Mouse (Mus musculus): ENCODE results near the gene Zfp952. TPM values are rescaled to one million over a fixed set of nuclear protein-coding genes. Genes with fewer than 3 reads are reported as not detected.
"Not testable (repeated sequence)": the region's sequence is repeated elsewhere in the genome, so short reads cannot be mapped to it uniquely, and the experiment has no call there.

Gene Zfp952
- polyA plus RNA-seq, 1 experiment from 2014 or later: 22.6 TPM

DNA sequence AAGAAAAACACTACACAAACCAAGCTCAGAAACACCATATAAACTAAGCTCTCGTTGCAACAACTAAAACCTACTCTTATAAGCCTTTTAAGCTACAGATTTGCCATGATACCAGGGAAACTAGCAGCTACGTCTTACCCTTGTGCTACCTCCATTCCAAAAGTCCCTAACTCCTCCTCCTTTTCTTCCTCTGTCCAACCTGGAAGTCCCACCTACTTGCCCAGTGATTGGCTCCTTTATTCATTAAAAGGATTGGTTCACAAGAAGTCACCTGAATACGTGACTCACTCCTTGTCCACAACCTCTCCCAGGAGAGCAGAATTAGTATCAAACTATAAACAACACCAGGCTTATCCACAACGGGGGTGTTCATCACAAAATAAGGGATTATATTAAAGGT lies 6.6 kb upstream of the Zfp952 start:
- no peak for ATAC-seq (replicated peaks)
- 79% methylated on average over 4 of the region's 4 CpGs for WGBS
- Histone ChIP-seq H3K9ac (replicated peaks) (no peak overlapping the region), H3K4me2 (replicated peaks) (no peak overlapping the region), H3K36me3 (no peaks in the 10 kb centered on the region), H3K4me1 (no peaks in the 10 kb centered on the region), H3K27me3 (no peaks in the 10 kb centered on the region), H3K9me3 (no peaks in the 10 kb centered on the region), H3K4me3 (no peak overlapping the region), H3K27ac (replicated peaks) (no peak overlapping the region)

DNA sequence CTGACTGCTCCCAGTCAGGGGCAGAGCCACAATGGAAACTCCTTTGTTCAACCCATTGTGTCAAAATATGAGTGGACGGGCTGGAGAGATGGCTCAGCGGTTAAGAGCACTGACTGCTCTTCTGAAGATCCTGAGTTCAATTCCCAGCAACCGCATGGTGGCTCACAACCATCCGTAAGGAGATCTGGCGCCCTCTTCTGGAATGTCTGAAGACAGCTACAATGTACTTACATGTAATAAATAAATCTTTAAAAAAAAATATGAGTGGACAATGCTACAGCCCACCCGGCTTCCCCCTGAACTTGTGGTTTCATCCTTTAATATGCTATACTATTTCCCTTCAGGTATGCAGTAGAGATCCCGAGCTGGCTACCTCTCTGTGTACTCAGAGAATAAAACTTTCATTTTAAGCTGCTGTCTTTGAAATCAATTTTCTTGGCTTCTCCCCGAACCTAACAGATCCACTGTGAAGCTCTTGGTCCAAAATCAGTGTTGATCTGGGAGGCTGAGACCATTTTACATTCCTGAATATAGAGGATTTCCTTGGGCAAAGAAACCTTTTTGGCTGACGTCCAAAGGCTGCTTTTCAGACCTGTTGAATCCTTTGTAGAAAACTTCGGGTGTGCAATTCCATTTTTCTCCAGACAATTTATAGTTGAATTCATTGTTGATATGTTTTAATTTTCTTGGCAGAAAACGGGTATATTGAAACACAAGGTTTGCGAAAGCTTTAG lies 797 bp upstream of the Zfp952 start:
- ATAC-seq (replicated peaks): no peak
- WGBS: 61% methylated on average over 12 of the region's 12 CpGs
- peak overlapping the region; percentile 62 for H3K9ac ChIP-seq (replicated peaks)
- H3K4me2 ChIP-seq (replicated peaks): peak overlapping the region; percentile 62
- peak overlapping the region; percentile 81 for H3K27ac ChIP-seq (replicated peaks)
- no peaks in the 10 kb centered on the region for H3K27me3 ChIP-seq
- no peaks in the 10 kb centered on the region for H3K9me3 ChIP-seq
- peaks cover 19% of the 10 kb centered on the region for H3K36me3 ChIP-seq
- peaks cover 16% of the 10 kb centered on the region for H3K4me1 ChIP-seq
- peak overlapping the region; percentile 58 for H3K4me3 ChIP-seq

DNA sequence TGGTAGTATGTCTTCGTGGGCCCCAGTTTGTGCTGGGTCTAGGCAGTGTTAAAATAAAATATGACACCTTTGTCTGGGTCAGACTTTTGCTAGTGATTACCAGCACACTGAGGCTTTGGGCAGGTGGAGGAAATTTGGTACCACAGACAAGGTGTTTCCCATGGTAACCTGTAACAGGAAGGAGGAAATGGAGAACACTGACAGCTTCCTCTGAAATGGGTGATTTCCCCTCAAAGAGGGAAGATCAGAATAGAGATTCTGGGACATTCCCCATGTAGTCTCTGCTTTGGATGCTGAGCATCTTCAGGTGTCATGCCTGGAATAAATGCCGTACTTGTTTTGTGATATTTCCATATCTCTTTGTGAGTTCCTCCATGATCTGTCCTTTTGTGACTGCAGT lies 5.6 kb downstream of the Zfp952 start:
- Histone ChIP-seq H3K4me3 (no peak overlapping the region), H3K36me3 (peaks cover 53% of the 10 kb centered on the region), H3K27me3 (no peaks in the 10 kb centered on the region), H3K4me2 (replicated peaks) (no peak overlapping the region), H3K9ac (replicated peaks) (no peak overlapping the region), H3K4me1 (peaks cover 10% of the 10 kb centered on the region), H3K9me3 (no peaks in the 10 kb centered on the region), H3K27ac (replicated peaks) (no peak overlapping the region)
- 93% methylated on average over 2 of the region's 2 CpGs for WGBS
- no peak for ATAC-seq (replicated peaks)

DNA sequence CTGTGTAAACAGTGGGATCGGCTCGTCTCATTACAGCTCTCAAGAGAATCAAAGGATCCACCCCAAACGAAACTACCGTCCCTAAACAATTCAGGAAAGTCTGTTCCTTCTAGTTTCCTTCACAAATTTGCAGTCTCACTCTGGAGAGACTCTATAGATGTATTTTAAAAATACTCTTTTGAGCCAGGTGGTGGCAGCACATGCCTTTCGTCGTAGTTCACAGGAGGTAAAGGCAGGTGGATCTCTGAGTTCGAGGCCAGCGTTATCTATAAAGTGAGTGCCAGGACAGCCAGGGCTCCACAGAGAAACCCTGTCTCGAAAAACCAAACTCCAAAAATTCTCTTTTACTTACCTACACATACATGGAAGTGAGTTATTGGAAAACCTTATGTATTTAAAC lies 15.4 kb downstream of the Zfp952 start:
- H3K4me1 ChIP-seq: no peaks in the 10 kb centered on the region
- WGBS: 51% methylated on average over 9 of the region's 9 CpGs
- peaks cover 5% of the 10 kb centered on the region; the same call in 1 of the 2 replicates for H3K9me3 ChIP-seq
- no peak overlapping the region for H3K4me3 ChIP-seq
- ATAC-seq (replicated peaks): no peak
- no peak overlapping the region for H3K27ac ChIP-seq (replicated peaks)
- H3K9ac ChIP-seq (replicated peaks): no peak overlapping the region
- H3K4me2 ChIP-seq (replicated peaks): no peak overlapping the region
- H3K36me3 ChIP-seq: peaks cover 25% of the 10 kb centered on the region
- H3K27me3 ChIP-seq: no peaks in the 10 kb centered on the region

DNA sequence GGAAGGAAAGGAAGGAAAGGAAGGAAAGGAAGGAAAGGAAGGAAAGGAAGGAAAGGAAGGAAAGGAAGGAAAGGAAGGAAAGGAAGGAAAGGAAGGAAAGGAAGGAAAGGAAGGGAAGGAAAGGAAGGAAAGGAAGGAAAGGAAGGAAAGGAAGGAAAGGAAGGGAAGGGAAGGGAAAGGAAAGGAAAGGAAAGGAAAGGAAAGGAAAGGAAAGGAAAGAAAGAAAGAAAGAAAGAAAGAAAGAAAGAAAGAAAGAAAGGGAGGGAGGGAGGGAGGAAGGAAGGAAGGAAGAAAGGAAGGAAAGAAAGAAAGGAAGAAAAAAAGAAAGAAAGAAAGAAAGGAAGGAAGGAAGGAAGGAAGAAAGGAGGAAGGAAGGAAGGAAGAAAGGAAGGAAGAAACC lies 27.5 kb downstream of the Zfp952 start:
- H3K9ac ChIP-seq (replicated peaks); H3K27ac ChIP-seq (replicated peaks); H3K4me1 ChIP-seq; H3K4me2 ChIP-seq (replicated peaks); H3K27me3 ChIP-seq; ATAC-seq (replicated peaks); H3K4me3 ChIP-seq: not testable (repeated sequence)
- peaks cover 73% of the 10 kb centered on the region for H3K9me3 ChIP-seq
- H3K36me3 ChIP-seq: peaks cover 85% of the 10 kb centered on the region

DNA sequence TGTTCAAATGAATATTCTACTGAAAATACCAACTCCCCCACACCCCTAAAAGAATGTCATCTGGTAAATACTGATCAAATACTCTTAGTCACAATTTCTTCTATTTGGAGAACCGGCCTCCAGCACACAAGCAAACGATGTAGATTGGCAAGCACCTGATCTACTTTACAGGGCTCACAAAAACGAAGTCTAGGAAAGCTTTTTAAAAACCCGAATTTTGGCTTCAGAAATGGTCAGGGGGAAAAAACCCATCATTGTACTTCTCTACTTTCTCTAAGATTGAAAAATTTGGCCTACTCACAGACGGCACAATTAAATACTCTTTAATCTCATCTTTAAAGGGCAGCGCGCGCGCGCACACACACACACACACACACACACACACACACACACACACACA lies 39.4 kb downstream of the Zfp952 start:
- Histone ChIP-seq H3K4me1 (peaks cover 6% of the 10 kb centered on the region), H3K4me2 (replicated peaks) (peak overlapping the region; percentile 55), H3K27me3 (no peaks in the 10 kb centered on the region), H3K9ac (replicated peaks) (peak overlapping the region; percentile 96), H3K36me3 (no peaks in the 10 kb centered on the region), H3K9me3 (0 out of 2 replicates have a peak, but pooled peaks cover 3% of the 10 kb centered on the region), H3K27ac (replicated peaks) (0 out of 2 replicates have a peak overlapping the region, but pooled peaks have one; percentile 94), H3K4me3 (peak overlapping the region; percentile 96)
- no peak for ATAC-seq (replicated peaks)
- 6% methylated on average over 7 of the region's 10 CpGs for whole genome bisulfite sequencing

DNA sequence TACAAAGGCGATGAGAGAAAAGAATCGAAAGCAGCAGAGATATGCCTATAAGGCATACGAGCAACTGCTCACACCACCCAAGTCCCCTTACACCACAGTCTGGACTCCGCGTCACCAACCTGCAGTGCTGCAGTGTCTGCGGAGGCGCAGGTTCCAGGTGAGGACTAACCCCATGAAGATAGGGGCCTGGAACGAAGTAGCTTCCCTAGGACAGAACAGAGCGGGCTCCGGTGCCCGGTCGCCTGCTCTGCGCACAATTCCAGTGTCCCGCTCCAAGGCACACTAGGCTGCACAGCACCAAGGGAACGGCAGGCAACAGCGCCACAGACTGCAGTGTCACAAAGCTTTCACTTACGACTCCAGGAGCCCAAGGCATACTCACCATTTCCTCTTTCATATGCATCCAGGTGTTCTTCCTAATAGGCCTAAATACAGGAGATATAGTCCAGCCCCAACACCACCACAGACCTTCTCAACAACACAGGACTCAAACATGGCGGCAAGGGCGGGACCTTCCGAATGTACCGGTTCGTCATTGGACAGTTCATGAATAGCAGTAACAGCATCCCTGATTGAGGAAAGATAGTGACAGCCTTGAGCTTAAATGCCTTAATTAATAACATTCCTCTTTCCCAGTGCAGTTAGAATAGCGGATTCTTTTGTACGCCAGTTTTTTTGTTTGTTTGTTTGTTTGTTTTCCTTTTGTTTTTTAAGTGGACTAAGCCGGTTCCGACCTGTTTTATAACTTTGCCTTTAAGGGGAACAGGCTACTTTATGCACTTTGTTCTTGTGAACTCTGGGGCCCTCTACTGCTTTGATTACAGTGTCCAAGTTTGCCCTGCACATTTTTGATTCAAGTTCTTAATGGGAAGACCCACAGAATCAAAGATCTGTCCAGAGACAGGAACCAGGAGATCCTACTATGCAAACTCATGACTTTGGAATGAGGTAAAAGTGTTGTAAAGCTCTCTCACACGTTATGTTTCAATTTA lies 40.3 kb downstream of the Zfp952 start, which contains the start of gene Zfp763:
TSS of gene Zfp763 (minus strand) at position 503 of the 992 bp plus-strand sequence.
- Histone ChIP-seq H3K36me3 (no peaks in the 10 kb centered on the region), H3K27ac (replicated peaks) (peak within 1 kb of the TSS; percentile 94), H3K9me3 (no peaks in the 10 kb centered on the region), H3K4me2 (replicated peaks) (peak within 1 kb of the TSS; percentile 55), H3K4me3 (peak within 1 kb of the TSS; percentile 96), H3K4me1 (peaks cover 6% of the 10 kb centered on the region), H3K9ac (replicated peaks) (peak within 1 kb of the TSS; percentile 96), H3K27me3 (no peaks in the 10 kb centered on the region)
- 2% methylated on average over 27 of the region's 27 CpGs for WGBS
- ATAC-seq (replicated peaks): peak; percentile 100

Other genes with a start within 250 kb of the Zfp952 start
- 43.1 and 44.7 TPM in 2 replicates for gene Zfp871, start 204.8 kb upstream of the Zfp952 start, polyA plus RNA-seq (2015; fragmentation: Nextera tagmentation; extraction: Ambion mirVana)
- gene Zfp811, start 183.2 kb upstream of the Zfp952 start, polyA plus RNA-seq (2015; fragmentation: Nextera tagmentation; extraction: Ambion mirVana): 40.9 TPM in 2 replicates
- gene Zfp799, start 162.9 kb upstream of the Zfp952 start, polyA plus RNA-seq (2015; fragmentation: Nextera tagmentation; extraction: Ambion mirVana): 22.8 and 23.6 TPM in 2 replicates
- gene Zfp870, start 101.5 kb upstream of the Zfp952 start, polyA plus RNA-seq (2015; fragmentation: Nextera tagmentation; extraction: Ambion mirVana): 9.2 and 10.6 TPM in 2 replicates
- gene Cyp4f14, start 75.8 kb upstream of the Zfp952 start, polyA plus RNA-seq (2015; fragmentation: Nextera tagmentation; extraction: Ambion mirVana): 0.10 TPM in 1 of 2 replicates, not detected in the other
- 7.0 and 7.9 TPM in 2 replicates for gene Cyp4f13, start 45.7 kb upstream of the Zfp952 start, polyA plus RNA-seq (2015; fragmentation: Nextera tagmentation; extraction: Ambion mirVana)
- 9.7 and 10.9 TPM in 2 replicates for gene Zfp472, start 27.3 kb upstream of the Zfp952 start, polyA plus RNA-seq (2015; fragmentation: Nextera tagmentation; extraction: Ambion mirVana)
- 28.8 and 30.1 TPM in 2 replicates for gene Zfp763, start 40.3 kb downstream of the Zfp952 start, polyA plus RNA-seq (2015; fragmentation: Nextera tagmentation; extraction: Ambion mirVana)
- gene 4921501E09Rik, start 74.9 kb downstream of the Zfp952 start, polyA plus RNA-seq (2015; fragmentation: Nextera tagmentation; extraction: Ambion mirVana): not detected in 2 replicates
- 22.5 and 25.3 TPM in 2 replicates for gene Zfp563, start 96.2 kb downstream of the Zfp952 start, polyA plus RNA-seq (2015; fragmentation: Nextera tagmentation; extraction: Ambion mirVana)
- gene Morc2b, start 146.6 kb downstream of the Zfp952 start, polyA plus RNA-seq (2015; fragmentation: Nextera tagmentation; extraction: Ambion mirVana): 0.39 and 0.51 TPM in 2 replicates
- 0.04 and 0.08 TPM in 2 replicates for gene Olfr55, start 175.3 kb downstream of the Zfp952 start, polyA plus RNA-seq (2015; fragmentation: Nextera tagmentation; extraction: Ambion mirVana)
- not detected in 2 replicates for gene Olfr239, start 198.2 kb downstream of the Zfp952 start, polyA plus RNA-seq (2015; fragmentation: Nextera tagmentation; extraction: Ambion mirVana)
- gene Olfr1564, start 228.6 kb downstream of the Zfp952 start, polyA plus RNA-seq (2015; fragmentation: Nextera tagmentation; extraction: Ambion mirVana): 0.05 TPM in 1 of 2 replicates, not detected in the other